Mouse (Mus musculus): ENCODE measurements around the gene Map3k20. TPM values are rescaled to one million over a fixed set of nuclear protein-coding genes. Genes with fewer than 3 reads are reported as not detected.

Gene Map3k20
- total and polyA plus RNA-seq, 2 experiments from 2014 or later: 3.4 to 8.5 TPM

GRCm38 (mm10) chr2:72409968-72410367 is 124.5 kb downstream of the Map3k20 start:
- Histone ChIP-seq H3K27ac (ENCODE audit: low read depth, low read length) (no peak overlapping the region), H3K9me3 (ENCODE audit: low read length) (no peaks in the 10 kb centered on the region), H3K4me3 (ENCODE audit: low read depth, low read length) (no peak overlapping the region), H3K4me2 (ENCODE audit: low read depth, low read length, poor library complexity, severe bottlenecking) (no peak overlapping the region), H3K36me3 (ENCODE audit: insufficient read depth, low read length) (no peaks in the 10 kb centered on the region), H3K9ac (replicated peaks; ENCODE audit: low read length, poor library complexity, severe bottlenecking) (no peak overlapping the region), H3K4me1 (ENCODE audit: insufficient read depth, low read length) (no peaks in the 10 kb centered on the region), H3K27me3 (ENCODE audit: insufficient read depth, low read length) (no peaks in the 10 kb centered on the region)
- WGBS: 60% methylated on average over 10 of the region's 10 CpGs
- DNase-seq (ENCODE audit: low spot score) (no peak), ATAC-seq (ENCODE audit: low FRiP score) (no peak)
- TF ChIP-seq CTCF (IDR thresholded peaks at IDR 0.05): no peak

GRCm38 (mm10) chr2:72412266-72412665 is 126.8 kb downstream of the Map3k20 start:
- no peak for ATAC-seq (ENCODE audit: low FRiP score)
- H3K27me3 ChIP-seq (ENCODE audit: insufficient read depth, low read length): no peaks in the 10 kb centered on the region

GRCm38 (mm10) chr2:72415416-72415815 is 130.0 kb downstream of the Map3k20 start:
- peak; percentile 33 for TF ChIP-seq CTCF (IDR thresholded peaks at IDR 0.05)
- ATAC-seq (ENCODE audit: low FRiP score): no peak
- H3K27ac ChIP-seq (ENCODE audit: low read depth, low read length): no peak overlapping the region
- no peaks in the 10 kb centered on the region for H3K36me3 ChIP-seq (ENCODE audit: insufficient read depth, low read length)
- H3K4me1 ChIP-seq (ENCODE audit: insufficient read depth, low read length): no peaks in the 10 kb centered on the region
- DNase-seq (ENCODE audit: low spot score): no peak
- H3K9me3 ChIP-seq (ENCODE audit: low read length): no peaks in the 10 kb centered on the region
- WGBS: 88% methylated on average over 5 of the region's 5 CpGs
- no peak overlapping the region for H3K4me3 ChIP-seq (ENCODE audit: low read depth, low read length)
- H3K9ac ChIP-seq (replicated peaks; ENCODE audit: low read length, poor library complexity, severe bottlenecking): no peak overlapping the region
- H3K4me2 ChIP-seq (ENCODE audit: low read depth, low read length, poor library complexity, severe bottlenecking): no peak overlapping the region
- no peaks in the 10 kb centered on the region for H3K27me3 ChIP-seq (ENCODE audit: insufficient read depth, low read length)

More at GRCm38 (mm10) chr2:72412266-72412665, 126.8 kb downstream of the Map3k20 start:
- no peaks in the 10 kb centered on the region for H3K36me3 ChIP-seq (ENCODE audit: insufficient read depth, low read length)
- no peaks in the 10 kb centered on the region for H3K4me1 ChIP-seq (ENCODE audit: insufficient read depth, low read length)
- H3K9me3 ChIP-seq (ENCODE audit: low read length): no peaks in the 10 kb centered on the region
- TF ChIP-seq CTCF (IDR thresholded peaks at IDR 0.05): no peak
- no peak for DNase-seq (ENCODE audit: low spot score)
- no peak overlapping the region for H3K9ac ChIP-seq (replicated peaks; ENCODE audit: low read length, poor library complexity, severe bottlenecking)
- no peak overlapping the region for H3K27ac ChIP-seq (ENCODE audit: low read depth, low read length)
- 93% methylated on average over 4 of the region's 4 CpGs for WGBS
- H3K4me3 ChIP-seq (ENCODE audit: low read depth, low read length): no peak overlapping the region
- no peak overlapping the region for H3K4me2 ChIP-seq (ENCODE audit: low read depth, low read length, poor library complexity, severe bottlenecking)

GRCm38 (mm10) chr2:72416095-72417080 is 131.0 kb downstream of the Map3k20 start:
- Histone ChIP-seq H3K27ac (ENCODE audit: low read depth, low read length) (no peak overlapping the region), H3K36me3 (ENCODE audit: insufficient read depth, low read length) (no peaks in the 10 kb centered on the region), H3K4me1 (ENCODE audit: insufficient read depth, low read length) (no peaks in the 10 kb centered on the region), H3K4me3 (ENCODE audit: low read depth, low read length) (no peak overlapping the region), H3K9ac (replicated peaks; ENCODE audit: low read length, poor library complexity, severe bottlenecking) (no peak overlapping the region), H3K4me2 (ENCODE audit: low read depth, low read length, poor library complexity, severe bottlenecking) (no peak overlapping the region), H3K9me3 (ENCODE audit: low read length) (no peaks in the 10 kb centered on the region), H3K27me3 (ENCODE audit: insufficient read depth, low read length) (no peaks in the 10 kb centered on the region)
- no peak for TF ChIP-seq CTCF (IDR thresholded peaks at IDR 0.05)
- DNase-seq (ENCODE audit: low spot score): no peak
- no peak for ATAC-seq (ENCODE audit: low FRiP score)
- 74% methylated on average over 14 of the region's 14 CpGs for WGBS

GRCm38 (mm10) chr2:72420561-72420960 is 135.1 kb downstream of the Map3k20 start:
- H3K36me3 ChIP-seq (ENCODE audit: insufficient read depth, low read length): no peaks in the 10 kb centered on the region
- no peaks in the 10 kb centered on the region for H3K9me3 ChIP-seq (ENCODE audit: low read length)
- no peak overlapping the region for H3K4me2 ChIP-seq (ENCODE audit: low read depth, low read length, poor library complexity, severe bottlenecking)
- H3K4me3 ChIP-seq (ENCODE audit: low read depth, low read length): no peak overlapping the region
- no peak for ATAC-seq (ENCODE audit: low FRiP score)
- TF ChIP-seq CTCF (IDR thresholded peaks at IDR 0.05): no peak
- no peaks in the 10 kb centered on the region for H3K27me3 ChIP-seq (ENCODE audit: insufficient read depth, low read length)
- H3K4me1 ChIP-seq (ENCODE audit: insufficient read depth, low read length): no peaks in the 10 kb centered on the region
- 88% methylated on average over 5 of the region's 5 CpGs for WGBS
- no peak overlapping the region for H3K9ac ChIP-seq (replicated peaks; ENCODE audit: low read length, poor library complexity, severe bottlenecking)
- no peak for DNase-seq (ENCODE audit: low spot score)
- no peak overlapping the region for H3K27ac ChIP-seq (ENCODE audit: low read depth, low read length)

- H3K36me3 ChIP-seq (ENCODE audit: insufficient read depth, low read length): no peaks in the 10 kb centered on the region
- H3K9me3 ChIP-seq (ENCODE audit: low read length): no peaks in the 10 kb centered on the region
- H3K4me2 ChIP-seq (ENCODE audit: low read depth, low read length, poor library complexity, severe bottlenecking): no peak overlapping the region
- H3K27me3 ChIP-seq (ENCODE audit: insufficient read depth, low read length): no peaks in the 10 kb centered on the region
- no peak for DNase-seq (ENCODE audit: low spot score)
- no peak overlapping the region for H3K27ac ChIP-seq (ENCODE audit: low read depth, low read length)
- ATAC-seq (ENCODE audit: low FRiP score): no peak
- no peak overlapping the region for H3K9ac ChIP-seq (replicated peaks; ENCODE audit: low read length, poor library complexity, severe bottlenecking)
- H3K4me3 ChIP-seq (ENCODE audit: low read depth, low read length): no peak overlapping the region
- WGBS: 87% methylated on average over 7 of the region's 7 CpGs
- no peaks in the 10 kb centered on the region; the same call in 1 of the 2 replicates for H3K4me1 ChIP-seq (ENCODE audit: insufficient read depth, low read length)
- no peak for TF ChIP-seq CTCF (IDR thresholded peaks at IDR 0.05)
Observed at GRCm38 (mm10) chr2:72424656-72425055, 139.2 kb downstream of the Map3k20 start.
